ENCODE assay signal across 11 mouse cellular contexts in genomic region chr9:82643900-82644299, GRCm38 (mm10).
DNase-seq lines count a peak whose midpoint lies in the region; ATAC-seq and TF ChIP-seq lines count a peak whose summit lies in the region.
"Had no signal": no experiment of that assay in that cellular context is flagged by ENCODE, and none has a peak within 500 bp of the region (broad histone marks: within the 10 kb centered on the region; RNA-seq: fewer than 3 reads in every experiment).

No protein-coding gene starts in this region.

- H3K9me3 ChIP-seq in forebrain, embryonic 13.5 days (replicated peaks): no peaks in the 10 kb centered on the region
- H3K9me3 ChIP-seq in forebrain, embryonic 11.5 days (ENCODE audit: control insufficient read depth, low read length): no peaks in the 10 kb centered on the region
- H3K9me3 ChIP-seq: limb, embryonic 13.5 days had no signal

- 27% methylated on average over 1 of the region's 1 CpGs for WGBS in forebrain, embryonic 13.5 days
- 40% methylated on average over 1 of the region's 1 CpGs for WGBS in forebrain, embryonic 11.5 days

- intact Hi-C loops in left cerebral cortex, adult 2 months (cut with DNase I): no loop called here
- intact Hi-C loops in left cerebral cortex, postnatal 4 days (cut with DNase I): loop anchor here (5.0 to 10.0 kb wide), 2 partner anchors 779 to 1007 kb away; partner anchors contain the start of gene Mei4

- no peaks in the 10 kb centered on the region for H3K36me3 ChIP-seq in forebrain, embryonic 13.5 days (ENCODE audit: poor library complexity, severe bottlenecking)
- no peaks in the 10 kb centered on the region for H3K36me3 ChIP-seq in forebrain, embryonic 11.5 days (ENCODE audit: control insufficient read depth, insufficient read depth, low read length)
- H3K36me3 ChIP-seq: limb, embryonic 13.5 days had no signal

- no peaks in the 10 kb centered on the region for H3K27me3 ChIP-seq in forebrain, embryonic 13.5 days
- H3K27me3 ChIP-seq in forebrain, embryonic 11.5 days (ENCODE audit: control insufficient read depth, insufficient read depth, low read length): no peaks in the 10 kb centered on the region
- H3K27me3 ChIP-seq: limb, embryonic 13.5 days had no signal

- DNase-seq in forebrain, embryonic 11.5 days (ENCODE audit: low spot score): no peak
- no peak for DNase-seq in left cerebral cortex, adult 2 months (ENCODE audit: extremely low spot score in 1 of 2, low spot score in 2 of 2)
- DNase-seq in left cerebral cortex, postnatal 4 days: no peak
- peak; percentile 38 for DNase-seq in NIH3T3 (ENCODE audit: low read depth)
- DNase-seq in mesoderm, embryonic 11.5 days (ENCODE audit: low read depth, low spot score): peak; percentile 10
- no peak for DNase-seq in kidney, adult 18-20 months
- DNase-seq: kidney, postnatal 25 days had no signal

- ATAC-seq in forebrain, embryonic 13.5 days: peak; percentile 24; the same call in 1 of the 2 replicates
- no peak; the same call in 1 of the 2 replicates for ATAC-seq in forebrain, embryonic 11.5 days (replicated peaks; ENCODE audit: low FRiP score)
- no peak for ATAC-seq in megakaryocyte, adult 5-6 weeks (ENCODE audit: poor library complexity, severe bottlenecking)

- no peaks in the 10 kb centered on the region for H3K4me1 ChIP-seq in forebrain, embryonic 13.5 days
- H3K4me1 ChIP-seq in forebrain, embryonic 11.5 days (replicated peaks; ENCODE audit: control insufficient read depth, insufficient read depth, low read length): no peaks in the 10 kb centered on the region
- H3K4me1 ChIP-seq: limb, embryonic 13.5 days had no signal

- peak; percentile 60 for TF ChIP-seq CTCF in left cerebral cortex, adult 2 months (IDR thresholded peaks at IDR 0.05)

- no peak overlapping the region for H3K4me2 ChIP-seq in forebrain, embryonic 13.5 days
- no peak overlapping the region for H3K4me2 ChIP-seq in forebrain, embryonic 11.5 days (ENCODE audit: low read depth, low read length, severe bottlenecking)
- H3K4me2 ChIP-seq: limb, embryonic 13.5 days had no signal

- no peak overlapping the region for H3K4me3 ChIP-seq in forebrain, embryonic 13.5 days
- H3K4me3 ChIP-seq in forebrain, embryonic 11.5 days (ENCODE audit: low read depth, low read length): no peak overlapping the region
- no peak overlapping the region for H3K4me3 ChIP-seq in left cerebral cortex, adult 2 months
- H3K4me3 ChIP-seq: limb, embryonic 13.5 days had no signal

- no peak overlapping the region for H3K9ac ChIP-seq in forebrain, embryonic 13.5 days
- no peak overlapping the region for H3K9ac ChIP-seq in forebrain, embryonic 11.5 days (ENCODE audit: low read length)
- H3K9ac ChIP-seq: limb, embryonic 13.5 days had no signal

- no peak overlapping the region for H3K27ac ChIP-seq in forebrain, embryonic 13.5 days
- no peak overlapping the region for H3K27ac ChIP-seq in forebrain, embryonic 11.5 days (ENCODE audit: low read depth, low read length)
- H3K27ac ChIP-seq in left cerebral cortex, adult 2 months: no peak overlapping the region
- H3K27ac ChIP-seq: limb, embryonic 13.5 days; macrophage had no signal

Comparison
In these comparisons a context has a peak if more than half of its experiments do, and no peak if none do; other contexts are left out.
1. DNase-seq: peak in NIH3T3 (single experiment) and mesoderm, embryonic 11.5 days (single experiment); none in forebrain, embryonic 11.5 days (single experiment), left cerebral cortex, adult 2 months (0 of 2), left cerebral cortex, postnatal 4 days (single experiment) and kidney, adult 18-20 months (single experiment).